Mouse (Mus musculus) testis, adult 2 months (tissue): ENCODE data around the gene Trp73.

Source experiments
- CTCF ChIP-seq: fragments of 200-500 bp; IDR thresholded peaks from 2 replicates; pipeline ENCODE4 v1.5.1; 2012; ENCODE audit warnings: low read depth, mild to moderate bottlenecking, inconsistent platforms, low read length, moderate library complexity; ENCODE audit not compliant: control insufficient read depth, insufficient read depth, insufficient replicate concordance
- POLR2A ChIP-seq: fragments of 200-500 bp; IDR thresholded peaks from 2 replicates; pipeline ENCODE4 v1.6.1; 2012; ENCODE audit warnings: low read depth, mild to moderate bottlenecking, inconsistent platforms, low read length, moderate library complexity; ENCODE audit not compliant: control insufficient read depth

- no peak for TF ChIP-seq CTCF
- TF ChIP-seq POLR2A, result no peak
These were observed 111.4 kb downstream of the Trp73 start for GRCm38 (mm10) chr4:154028646-154029045.
